Mouse (Mus musculus) bone marrow, adult 2 months (tissue): ENCODE data around the gene Syn3. TPM values are rescaled to one million over a fixed set of nuclear protein-coding genes. Genes with fewer than 3 reads are reported as not detected.

Experiments used
- H3K27ac ChIP-seq: fragments of 200-500 bp; 2 replicates; pipeline ENCODE4 v1.5.1; 2012; ENCODE audit warnings: low read depth, mild to moderate bottlenecking, control low read depth, inconsistent platforms, low read length; ENCODE audit not compliant: control insufficient read depth, poor library complexity, insufficient read depth
- H3K4me1 ChIP-seq: fragments of 200-500 bp; 2 replicates; pipeline ENCODE4 v1.6.1; 2011; ENCODE audit warnings: low read length; ENCODE audit not compliant: control insufficient read depth, insufficient read depth
- H3K4me3 ChIP-seq: fragments of 200-500 bp; replicated peaks from 2 replicates; pipeline ENCODE3; 2011; ENCODE audit warnings: mild to moderate bottlenecking, low read depth, low read length, control low read depth; ENCODE audit not compliant: control insufficient read depth
- CTCF ChIP-seq: fragments of 200-500 bp; IDR thresholded peaks from 2 replicates; pipeline ENCODE4 v1.5.1; 2011; ENCODE audit warnings: low read length, control low read depth; ENCODE audit not compliant: control insufficient read depth, insufficient read depth
- POLR2A ChIP-seq: fragments of 200-500 bp; IDR thresholded peaks from 2 replicates; pipeline ENCODE4 v1.6.1; 2011; ENCODE audit warnings: low read depth, mild to moderate bottlenecking, control low read depth, low read length, borderline replicate concordance; ENCODE audit not compliant: control insufficient read depth
- WGBS: fragments of 180-500 bp; shearing (Covaris S2); methylation state at CpG from one replicate; pipeline ENCODE4 v1.1.7; 2018; 5-methylcytosine and 5-hydroxymethylcytosine counted together
- polyA plus RNA-seq: library from polyadenylated mRNA; stranded (reverse); fragments of >200 nt; gene quantifications from 2 replicates; pipeline ENCODE4 v1.2.4, GENCODE M21; 2011; ENCODE audit warnings: low replicate concordance; ENCODE audit not compliant: missing spikeins, insufficient read depth, insufficient read length

Syn3 gene
- polyA plus RNA-seq, 1 experiment = 0.75 TPM

GRCm38 (mm10) chr10:86006455-86006854 lies 492.2 kb downstream of the Syn3 start:
- TF ChIP-seq CTCF = no peak
- no peak for TF ChIP-seq POLR2A
- 77% methylated on average over 5 of the region's 5 CpGs for WGBS
- Histone ChIP-seq H3K4me1 (peaks cover 2% of the 10 kb centered on the region), H3K4me3 (no peak overlapping the region), H3K27ac (no peak overlapping the region)

Other genes with a start within 250 kb of the Syn3 start
- gene Timp3, start 198.5 kb downstream of the Syn3 start, polyA plus RNA-seq = 15.8 and 32.5 TPM in 2 replicates
- 123 and 231 TPM in 2 replicates for gene Hsp90b1, start 206.6 kb upstream of the Syn3 start, polyA plus RNA-seq
- 1.5 and 4.4 TPM in 2 replicates for gene Ttc41, start 206.9 kb upstream of the Syn3 start, polyA plus RNA-seq